Mouse (Mus musculus): ENCODE measurements at regions not wholly inside any gene's neighbourhood (a gene's known extent, or its start where the extent isn't known, plus 50 kb on each side); places are given as distances from the start of the nearest gene placed in this dataset.

GRCm38 (mm10) chr12:107085058-107085905 is 403.1 kb upstream of the 3110018I06Rik start:
- Histone ChIP-seq H3K4me1 (ENCODE audit: insufficient read depth, low read length) (peaks cover 6% of the 10 kb centered on the region; the same call in 1 of the 2 replicates), H3K27me3 (ENCODE audit: insufficient read depth, low read length) (no peaks in the 10 kb centered on the region), H3K36me3 (ENCODE audit: insufficient read depth, low read length) (no peaks in the 10 kb centered on the region), H3K9ac (replicated peaks; ENCODE audit: low read length) (no peak overlapping the region), H3K9me3 (ENCODE audit: low read length) (no peaks in the 10 kb centered on the region), H3K4me3 (ENCODE audit: low read length) (no peak overlapping the region), H3K27ac (no peak overlapping the region), H3K4me2 (ENCODE audit: low read depth, low read length) (no peak overlapping the region)
- ATAC-seq (no peak), DNase-seq (ENCODE audit: low spot score) (no peak)
- 41% methylated on average over 14 of the region's 14 CpGs for WGBS
- no peak for TF ChIP-seq CTCF (IDR thresholded peaks at IDR 0.05; ENCODE audit: low read depth)

- no peak overlapping the region for H3K4me2 ChIP-seq (ENCODE audit: low read depth, low read length)
These were observed 402.4 kb upstream of the 3110018I06Rik start for GRCm38 (mm10) chr12:107085906-107086655.

GRCm38 (mm10) chr12:107092151-107092550 is 396.3 kb upstream of the 3110018I06Rik start:
- Histone ChIP-seq H3K9me3 (ENCODE audit: low read length) (no peaks in the 10 kb centered on the region), H3K9ac (replicated peaks; ENCODE audit: low read length) (no peak overlapping the region), H3K27me3 (ENCODE audit: insufficient read depth, low read length) (no peaks in the 10 kb centered on the region), H3K4me1 (ENCODE audit: insufficient read depth, low read length) (no peaks in the 10 kb centered on the region), H3K4me2 (ENCODE audit: low read depth, low read length) (no peak overlapping the region), H3K4me3 (ENCODE audit: low read length) (no peak overlapping the region), H3K27ac (no peak overlapping the region), H3K36me3 (ENCODE audit: insufficient read depth, low read length) (no peaks in the 10 kb centered on the region)
- 92% methylated on average over 3 of the region's 3 CpGs for WGBS
- TF ChIP-seq CTCF (IDR thresholded peaks at IDR 0.05; ENCODE audit: low read depth), result no peak
- DNase-seq (ENCODE audit: low spot score) (no peak), ATAC-seq (no peak)

More at GRCm38 (mm10) chr12:107085906-107086655, 402.4 kb upstream of the 3110018I06Rik start:
- Histone ChIP-seq H3K9me3 (ENCODE audit: low read length) (no peaks in the 10 kb centered on the region), H3K4me3 (ENCODE audit: low read length) (no peak overlapping the region), H3K27me3 (ENCODE audit: insufficient read depth, low read length) (no peaks in the 10 kb centered on the region), H3K9ac (replicated peaks; ENCODE audit: low read length) (no peak overlapping the region), H3K36me3 (ENCODE audit: insufficient read depth, low read length) (no peaks in the 10 kb centered on the region), H3K27ac (no peak overlapping the region), H3K4me1 (ENCODE audit: insufficient read depth, low read length) (peaks cover 6% of the 10 kb centered on the region; the same call in 1 of the 2 replicates)
- peak; percentile 72 for TF ChIP-seq CTCF (IDR thresholded peaks at IDR 0.05; ENCODE audit: low read depth)
- 41% methylated on average over 16 of the region's 16 CpGs for WGBS
- DNase-seq (ENCODE audit: low spot score) (peak; percentile 75), ATAC-seq (peak; percentile 55; the same call in 1 of the 2 replicates)

GRCm38 (mm10) chr12:107093326-107093725 is 395.1 kb upstream of the 3110018I06Rik start:
- TF ChIP-seq CTCF (IDR thresholded peaks at IDR 0.05; ENCODE audit: low read depth), result no peak
- Histone ChIP-seq H3K4me1 (ENCODE audit: insufficient read depth, low read length) (no peaks in the 10 kb centered on the region), H3K9me3 (ENCODE audit: low read length) (no peaks in the 10 kb centered on the region), H3K9ac (replicated peaks; ENCODE audit: low read length) (no peak overlapping the region), H3K36me3 (ENCODE audit: insufficient read depth, low read length) (no peaks in the 10 kb centered on the region), H3K4me2 (ENCODE audit: low read depth, low read length) (no peak overlapping the region), H3K27ac (no peak overlapping the region), H3K4me3 (ENCODE audit: low read length) (no peak overlapping the region), H3K27me3 (ENCODE audit: insufficient read depth, low read length) (no peaks in the 10 kb centered on the region)
- WGBS, result 80% methylated on average over 13 of the region's 13 CpGs
- DNase-seq (ENCODE audit: low spot score) (no peak), ATAC-seq (no peak)

- 79% methylated on average over 6 of the region's 6 CpGs for WGBS
- H3K36me3 ChIP-seq (ENCODE audit: insufficient read depth, low read length), result no peaks in the 10 kb centered on the region
- no peaks in the 10 kb centered on the region for H3K4me1 ChIP-seq (ENCODE audit: insufficient read depth, low read length)
- H3K9me3 ChIP-seq (ENCODE audit: low read length), result no peaks in the 10 kb centered on the region
- ATAC-seq, result no peak
- no peak overlapping the region for H3K4me3 ChIP-seq (ENCODE audit: low read length)
- no peaks in the 10 kb centered on the region for H3K27me3 ChIP-seq (ENCODE audit: insufficient read depth, low read length)
- TF ChIP-seq CTCF (IDR thresholded peaks at IDR 0.05; ENCODE audit: low read depth), result no peak
- DNase-seq (ENCODE audit: low spot score), result no peak
- no peak overlapping the region for H3K4me2 ChIP-seq (ENCODE audit: low read depth, low read length)
- no peak overlapping the region for H3K27ac ChIP-seq
- no peak overlapping the region for H3K9ac ChIP-seq (replicated peaks; ENCODE audit: low read length)
These were observed 393.0 kb upstream of the 3110018I06Rik start for GRCm38 (mm10) chr12:107095409-107095808.

GRCm38 (mm10) chr12:107104570-107104969 is 383.9 kb upstream of the 3110018I06Rik start:
- DNase-seq (ENCODE audit: low spot score) (peak; percentile 21), ATAC-seq (no peak)
- no peak overlapping the region for H3K4me3 ChIP-seq (ENCODE audit: low read length)
- H3K4me2 ChIP-seq (ENCODE audit: low read depth, low read length), result no peak overlapping the region
- H3K9ac ChIP-seq (replicated peaks; ENCODE audit: low read length), result no peak overlapping the region
- H3K27ac ChIP-seq, result no peak overlapping the region
- no peaks in the 10 kb centered on the region; the same call in 1 of the 2 replicates for H3K27me3 ChIP-seq (ENCODE audit: insufficient read depth, low read length)
- 54% methylated on average over 8 of the region's 8 CpGs for WGBS
- no peaks in the 10 kb centered on the region for H3K36me3 ChIP-seq (ENCODE audit: insufficient read depth, low read length)
- no peaks in the 10 kb centered on the region for H3K4me1 ChIP-seq (ENCODE audit: insufficient read depth, low read length)
- H3K9me3 ChIP-seq (ENCODE audit: low read length), result no peaks in the 10 kb centered on the region
- no peak for TF ChIP-seq CTCF (IDR thresholded peaks at IDR 0.05; ENCODE audit: low read depth)

All from hindbrain, postnatal 0 days (tissue).